Mouse (Mus musculus): ENCODE measurements around the gene Teddm1a.

Gene Teddm1a

DNA sequence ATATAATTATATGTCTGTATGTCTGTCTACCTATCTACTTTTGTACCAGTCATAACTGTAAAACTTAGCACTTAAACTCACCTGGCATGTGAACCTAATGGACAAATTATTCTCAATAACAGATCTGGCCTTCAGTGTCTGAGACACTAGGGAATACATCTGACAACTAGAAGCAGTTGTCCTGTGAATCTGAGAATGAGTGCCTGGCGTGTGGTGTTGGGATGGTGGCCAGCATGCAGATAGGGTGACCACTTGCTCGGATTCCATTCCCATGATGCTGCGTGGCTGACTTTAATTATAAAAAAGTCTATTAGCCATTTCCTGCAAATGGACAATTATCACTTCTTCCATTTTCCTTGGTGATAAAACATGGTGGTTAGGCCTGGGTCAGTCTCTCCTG is 14.3 kb downstream of the Teddm1a start:
- DNase-seq (ENCODE audit: low spot score), result no peak

DNA sequence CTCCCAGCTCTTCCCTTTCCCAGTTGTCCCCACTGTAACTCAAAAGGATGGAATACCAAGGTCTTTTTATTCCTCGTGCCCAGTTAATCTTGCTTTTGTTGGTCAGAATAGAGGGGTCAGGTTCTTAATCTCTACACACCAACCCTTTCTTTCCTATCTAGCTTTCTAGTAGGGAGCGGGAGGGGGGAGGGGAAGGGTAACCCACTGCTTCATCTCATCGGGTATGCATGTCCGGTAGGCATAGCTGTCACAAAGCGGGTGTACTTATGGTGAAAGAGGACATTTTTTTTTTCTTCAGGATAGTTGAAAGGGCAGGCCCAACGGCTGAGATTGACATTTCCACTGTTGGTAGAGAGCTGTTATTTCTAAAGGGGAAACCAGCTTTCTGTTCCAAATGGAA is 16.7 kb downstream of the Teddm1a start:
- no peak for DNase-seq (ENCODE audit: low spot score)

DNA sequence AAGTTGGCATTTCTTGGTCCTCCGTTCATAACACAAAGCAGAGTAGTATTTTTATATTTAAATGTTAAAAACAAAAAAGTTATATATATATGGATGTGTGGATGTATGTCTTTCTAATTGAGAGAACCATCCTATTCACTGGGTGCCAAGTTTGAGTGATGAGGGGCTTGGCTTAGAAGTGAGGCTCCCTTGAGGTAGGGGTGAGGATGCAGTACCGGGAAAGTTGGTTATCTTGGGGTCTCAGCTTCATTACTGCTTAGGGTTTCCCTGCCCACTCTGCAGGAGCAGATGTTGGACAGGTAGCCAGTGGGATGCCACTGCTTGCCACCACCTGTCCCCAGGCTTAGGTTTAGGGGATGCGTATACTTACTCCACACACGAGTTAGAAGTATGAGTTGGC is 17.2 kb downstream of the Teddm1a start:
- DNase-seq (ENCODE audit: low spot score), result no peak

DNA sequence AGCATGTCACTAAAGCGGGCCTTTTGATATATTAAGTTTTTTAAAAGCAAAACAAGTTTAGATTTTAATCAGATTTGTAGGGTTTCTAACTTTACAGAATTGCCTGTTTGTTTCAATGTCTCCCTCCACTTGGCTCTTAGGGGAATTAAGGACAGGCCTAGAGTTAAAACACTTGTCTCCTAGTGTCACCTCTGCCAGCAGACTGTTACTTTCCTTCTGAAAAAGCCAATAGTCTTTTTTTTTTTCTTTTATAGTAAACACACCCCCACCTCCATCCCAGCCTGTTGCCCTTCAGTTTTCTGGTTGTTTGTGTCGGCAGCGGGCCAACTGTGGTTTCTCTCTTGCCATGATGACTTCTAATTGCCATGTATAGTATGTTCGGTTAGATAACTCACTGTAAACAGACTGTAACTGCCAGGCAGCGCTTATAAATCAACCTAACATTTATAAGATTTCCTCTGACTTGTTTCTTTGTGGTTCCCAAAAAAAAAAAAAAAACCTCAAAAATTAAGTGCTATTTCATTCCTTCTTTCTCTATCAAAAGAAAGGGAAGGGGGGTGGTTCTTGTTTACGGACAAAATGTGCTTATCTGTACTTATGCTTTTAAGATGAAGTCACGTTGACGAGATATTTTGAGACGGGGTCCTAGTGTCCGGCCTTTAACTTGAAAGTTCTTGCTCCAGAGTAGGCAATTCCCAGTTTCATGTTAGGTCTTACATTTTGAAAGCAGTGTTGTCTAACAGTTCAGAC is 17.8 kb downstream of the Teddm1a start:
- DNase-seq (ENCODE audit: low spot score), result no peak

DNA sequence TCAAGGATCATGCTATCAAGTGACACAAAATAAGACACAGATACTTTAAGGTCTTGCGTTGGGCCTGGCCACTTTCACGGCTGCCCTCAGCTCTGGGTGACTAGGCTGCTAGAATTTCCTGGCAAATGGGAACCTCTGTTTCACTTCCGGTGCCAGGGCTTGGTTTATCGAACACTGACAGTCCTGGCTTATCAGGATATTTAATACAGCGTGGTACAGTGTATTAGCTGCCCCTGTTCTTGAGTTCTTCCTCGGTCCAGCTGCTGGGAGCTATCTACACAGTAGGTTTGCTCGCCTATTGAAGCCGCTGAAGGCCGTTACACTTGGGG is 18.4 kb downstream of the Teddm1a start:
- DNase-seq (ENCODE audit: low spot score), result no peak

DNA sequence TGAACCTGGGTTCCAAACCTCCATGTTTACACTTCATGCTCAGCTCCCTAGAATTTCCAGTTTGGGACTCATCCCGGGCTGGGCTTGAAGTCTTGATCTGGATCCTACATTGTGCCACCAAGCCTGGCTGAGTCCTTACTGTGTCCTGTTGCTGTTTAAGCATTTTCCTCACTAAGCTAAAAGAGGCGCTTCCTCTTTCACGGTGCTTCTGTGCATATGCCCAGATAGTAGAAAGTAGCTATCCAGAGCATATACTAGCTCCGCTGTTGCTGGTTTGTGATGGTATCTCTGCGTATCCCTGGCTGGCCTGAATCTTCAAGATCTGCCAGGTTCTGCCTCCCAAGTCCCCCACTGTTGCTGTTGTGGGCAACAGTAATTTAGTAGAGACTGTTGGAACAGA is 18.9 kb downstream of the Teddm1a start:
- no peak for DNase-seq (ENCODE audit: low spot score)

DNA sequence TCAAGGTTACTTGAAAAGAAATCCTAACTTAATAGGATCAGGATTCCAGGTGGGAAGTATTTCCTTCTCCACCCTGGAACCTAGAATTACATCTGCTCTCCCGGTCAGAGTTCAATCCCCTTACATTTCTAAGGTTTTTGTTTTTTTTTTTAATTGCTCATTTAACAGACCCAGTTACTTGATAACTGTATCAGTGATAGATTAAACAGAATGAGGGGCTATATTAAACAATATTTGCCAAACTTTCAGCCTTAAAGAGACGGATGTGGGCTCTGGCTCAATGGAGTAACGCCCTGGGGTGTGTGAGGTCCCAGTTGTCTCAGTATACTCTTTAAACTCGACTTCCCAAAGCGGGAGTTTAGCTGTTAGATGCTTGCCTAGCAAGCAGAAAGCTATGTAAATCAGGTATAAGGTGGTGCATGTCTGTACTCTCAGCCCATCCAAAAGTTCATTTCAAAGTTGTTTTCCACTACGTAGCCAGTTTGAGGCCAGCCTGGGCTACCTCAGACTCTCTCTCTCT is 19.8 kb downstream of the Teddm1a start:
- DNase-seq (ENCODE audit: low spot score), result no peak

DNA sequence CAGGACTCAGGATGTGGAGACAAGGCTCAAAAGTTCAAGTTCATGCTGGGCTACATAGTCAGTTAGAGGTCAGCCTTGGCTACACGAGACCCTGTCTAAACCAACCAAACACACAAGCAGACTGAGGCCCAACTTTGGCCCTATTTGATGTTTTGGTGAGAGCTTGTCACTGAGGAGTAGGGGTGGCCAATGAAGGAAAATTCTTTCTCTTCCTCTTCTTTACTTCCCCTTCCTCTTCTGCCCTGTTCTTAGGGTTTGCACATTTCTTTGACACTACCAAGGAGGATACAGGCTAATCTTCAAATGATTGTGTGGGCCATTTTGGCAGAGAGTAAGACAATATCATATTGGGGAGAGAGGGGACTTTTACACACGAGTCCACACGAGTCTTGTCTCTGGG is 22.3 kb downstream of the Teddm1a start:
- no peak for DNase-seq (ENCODE audit: low spot score)

DNA sequence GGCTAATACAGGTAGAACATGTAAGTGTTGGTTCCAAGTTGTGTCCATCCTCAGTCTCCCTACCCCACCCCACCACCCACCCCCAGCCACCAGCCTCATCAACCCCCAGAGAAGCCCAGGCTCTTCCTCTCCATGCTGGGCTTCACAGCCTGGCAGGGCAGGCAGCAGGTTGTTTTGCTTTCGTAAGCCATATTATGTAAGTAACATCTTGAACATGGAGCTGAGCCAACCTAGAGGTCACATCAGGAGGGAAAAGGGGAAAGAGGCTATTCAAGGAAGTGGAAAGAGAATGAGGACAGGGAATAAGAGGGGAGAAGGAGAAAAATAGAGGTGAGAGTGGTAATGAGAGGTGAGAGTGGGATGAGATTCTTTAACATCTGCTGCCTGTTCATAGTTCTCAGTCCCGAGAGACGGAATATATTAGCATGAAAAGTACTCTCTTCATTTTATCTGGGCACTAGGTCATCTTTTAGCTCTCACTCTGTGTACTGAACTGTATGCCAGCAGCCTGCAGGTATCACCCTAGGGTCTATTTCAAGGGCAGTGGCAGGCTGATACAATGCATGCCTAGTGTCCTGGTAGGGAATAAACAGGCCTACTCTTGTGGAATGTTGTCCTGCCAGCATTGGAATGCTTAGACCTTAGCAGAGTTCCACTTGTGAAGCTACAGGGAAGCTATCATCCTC is 27.1 kb downstream of the Teddm1a start:
- no peak for DNase-seq (ENCODE audit: low spot score)

DNA sequence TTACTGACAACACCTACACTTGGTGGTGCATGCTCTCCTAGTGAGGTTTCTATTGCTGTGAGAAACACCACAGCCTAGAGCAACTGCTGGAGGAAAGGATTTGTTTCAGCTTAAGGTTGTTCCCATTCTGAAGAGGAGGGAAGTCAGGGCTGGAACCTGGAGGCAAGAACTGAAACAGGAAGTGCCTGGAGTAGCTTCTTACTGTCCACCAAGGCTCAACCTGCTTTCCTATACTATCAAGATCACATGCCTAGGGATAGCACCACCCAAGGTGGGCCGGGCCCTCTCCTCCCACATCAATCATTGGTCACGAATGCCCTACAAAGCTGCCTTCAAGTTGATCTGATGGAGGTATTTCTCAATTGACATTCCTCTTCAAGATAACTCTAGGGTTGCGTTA is 30.1 kb downstream of the Teddm1a start:
- DNase-seq (ENCODE audit: low spot score), result no peak

DNA sequence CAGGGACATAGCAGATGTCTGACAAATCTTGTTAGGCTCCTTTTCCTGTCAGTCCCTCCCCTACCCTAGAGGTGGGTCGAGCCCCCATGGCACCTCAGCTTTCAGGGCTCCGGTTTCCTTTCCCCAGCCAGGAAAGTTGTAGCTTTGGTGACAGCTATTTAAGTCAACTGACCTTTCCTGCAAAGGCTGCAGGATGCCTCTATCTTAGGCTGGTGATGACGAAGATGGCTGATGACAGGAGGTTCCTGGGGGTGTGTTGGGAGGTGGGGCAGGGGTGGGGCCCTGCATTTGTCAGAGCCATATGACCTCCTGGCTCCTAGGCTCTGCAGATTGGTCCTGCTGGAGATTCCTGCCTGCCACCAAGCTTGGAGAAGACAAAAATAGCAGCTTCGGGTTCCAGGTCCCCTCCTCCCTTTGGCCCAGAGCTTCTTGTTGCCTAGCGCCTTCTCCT is 31.1 kb downstream of the Teddm1a start:
- DNase-seq (ENCODE audit: low spot score), result no peak

DNA sequence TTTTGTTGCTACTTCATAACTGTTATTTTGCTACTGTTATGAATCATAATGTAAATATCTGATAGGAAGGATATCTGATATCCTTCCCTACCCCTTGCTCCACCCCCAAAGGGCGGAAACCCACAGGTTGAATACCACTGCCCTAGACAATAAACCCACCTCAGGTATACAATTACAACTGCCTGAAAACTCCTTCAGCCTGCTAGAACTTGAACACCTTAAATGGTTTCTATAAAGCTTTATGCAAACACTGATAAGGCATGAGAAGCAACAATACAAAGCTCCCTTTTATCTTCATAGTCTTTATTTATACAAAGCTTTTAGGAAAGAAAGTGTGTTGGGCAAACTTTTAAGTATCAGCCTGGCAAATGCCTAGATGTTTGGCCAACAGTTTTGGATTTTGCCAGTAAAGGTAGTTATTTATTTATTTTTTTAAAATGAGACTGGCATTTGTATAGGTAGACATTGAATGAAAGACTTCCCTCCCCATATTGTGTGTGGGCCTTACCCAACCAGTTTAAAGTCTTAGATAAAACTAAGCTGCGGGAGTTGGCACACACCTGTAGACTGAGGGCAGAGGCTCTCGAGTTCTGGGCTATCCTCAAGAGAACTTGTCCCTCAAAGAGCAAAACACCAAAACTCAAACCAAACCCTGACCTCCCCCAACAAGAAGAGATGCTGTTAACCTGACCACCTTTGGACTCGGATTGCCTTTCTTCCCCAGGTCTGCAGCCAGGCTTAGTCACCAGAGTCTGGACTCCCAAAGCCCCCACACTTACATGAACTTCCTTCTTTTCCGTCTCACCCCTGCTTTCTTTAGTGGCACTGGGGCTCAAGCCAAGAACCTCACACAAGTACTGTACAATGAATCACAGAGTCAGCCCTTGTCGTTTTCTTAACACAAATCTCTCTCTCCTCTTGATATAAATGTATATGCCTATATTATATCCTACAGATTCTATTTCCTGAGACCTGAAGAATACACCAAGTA is 33.1 kb downstream of the Teddm1a start:
- no peak for DNase-seq (ENCODE audit: low spot score)

DNA sequence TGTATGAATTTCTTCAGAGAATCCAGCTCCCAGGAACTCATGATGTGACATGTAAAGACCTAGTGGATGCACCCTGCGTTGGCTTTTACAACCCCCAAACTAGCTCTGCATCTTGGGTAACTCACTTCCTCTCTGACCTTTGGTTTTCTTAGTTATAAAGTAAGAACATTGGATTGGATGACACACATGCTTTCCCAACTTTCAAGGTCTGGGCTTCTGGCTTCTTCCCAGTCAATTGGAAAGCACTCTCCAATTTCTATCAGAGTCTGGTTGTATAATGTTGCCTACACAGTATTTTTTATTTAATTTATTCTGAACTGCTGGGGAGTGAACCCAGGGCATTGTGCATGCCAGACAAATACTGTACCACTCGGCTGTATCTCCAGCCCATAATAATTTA is 38.9 kb downstream of the Teddm1a start:
- DNase-seq (ENCODE audit: low spot score), result no peak

DNA sequence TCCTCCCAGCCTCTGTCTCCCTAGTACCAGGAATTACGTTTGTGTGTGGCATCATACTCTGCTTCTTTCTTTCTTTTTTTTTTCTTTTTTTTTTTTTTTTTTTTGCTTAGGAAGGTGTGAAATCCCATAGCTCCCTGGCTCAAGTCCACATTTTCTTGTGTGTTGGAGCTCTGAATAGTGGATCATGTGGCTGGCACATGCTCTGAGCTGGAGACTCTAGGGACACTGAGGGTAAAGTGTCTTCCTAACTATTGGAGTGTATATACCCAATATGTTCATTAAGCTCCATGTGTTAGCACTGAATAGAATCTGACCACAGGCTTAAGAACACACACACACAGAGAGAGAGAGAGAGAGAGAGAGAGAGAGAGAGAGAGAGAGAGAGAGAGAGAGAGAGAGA is 42.2 kb downstream of the Teddm1a start:
- DNase-seq (ENCODE audit: low spot score), result no peak

DNA sequence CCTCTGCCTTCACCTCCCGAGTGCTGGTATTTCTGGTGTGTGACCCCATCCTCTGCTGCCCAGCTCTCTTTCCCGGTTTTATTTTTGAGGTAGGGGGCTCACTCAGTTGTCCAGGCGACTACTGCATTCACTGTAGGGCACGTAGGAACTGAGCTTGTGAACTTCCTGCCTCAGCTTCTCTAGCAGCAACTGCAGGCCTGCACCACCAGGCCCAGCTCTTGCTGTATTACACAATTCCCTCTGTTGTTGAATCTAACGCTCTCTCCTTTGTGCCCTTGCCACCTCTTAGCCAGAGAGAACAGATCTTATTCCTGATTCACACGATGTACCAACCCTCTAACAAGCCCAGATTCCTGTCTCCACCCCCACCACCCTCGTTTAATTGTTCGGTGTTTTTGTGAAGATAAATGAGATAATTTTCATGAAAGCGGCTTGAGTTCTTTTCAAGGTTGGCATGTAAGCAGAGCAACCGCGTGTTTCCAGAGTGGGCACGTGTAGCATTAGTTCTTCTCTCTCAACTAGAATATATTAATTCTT is 44.4 kb downstream of the Teddm1a start:
- DNase-seq (ENCODE audit: low spot score), result no peak

DNA sequence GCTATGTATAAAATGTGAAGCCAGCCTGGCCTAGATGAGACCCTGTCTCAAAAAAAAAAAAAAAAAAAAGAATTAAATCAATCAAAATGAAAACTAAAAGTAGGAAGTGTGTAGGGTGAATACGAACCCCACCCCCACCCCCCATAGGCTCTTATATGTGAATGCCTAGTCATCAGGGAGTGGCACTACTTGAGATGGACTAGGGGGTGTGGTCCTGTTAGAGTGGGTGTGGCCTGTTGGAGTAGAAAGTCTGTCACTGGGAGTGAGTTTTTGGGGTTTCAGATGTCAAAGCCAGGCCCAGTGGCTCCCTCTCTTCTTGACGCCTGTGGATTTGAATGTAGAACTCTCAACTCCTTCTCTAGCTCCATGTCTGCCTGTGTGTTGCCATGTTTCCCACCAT is 45.5 kb downstream of the Teddm1a start:
- DNase-seq (ENCODE audit: low spot score), result no peak

DNA sequence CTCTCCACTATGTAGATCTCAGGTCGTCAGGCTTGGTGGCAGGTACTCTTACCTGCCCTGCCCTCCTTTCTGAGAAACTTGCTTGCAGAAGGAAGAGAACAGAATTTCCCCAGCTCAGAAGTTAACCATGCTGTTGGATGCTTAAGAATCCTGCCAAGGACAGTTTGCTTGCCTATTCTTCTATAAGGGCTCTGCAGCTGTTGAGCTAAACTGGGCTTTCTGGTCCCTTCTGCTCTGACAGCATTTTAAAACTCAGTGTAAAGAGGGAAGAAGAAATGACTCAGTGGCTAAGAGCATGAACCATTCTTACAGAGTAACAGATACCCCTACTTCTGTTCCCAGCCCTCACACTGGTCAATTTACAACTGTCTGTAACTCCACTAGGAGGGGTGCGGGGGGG is 49.4 kb downstream of the Teddm1a start:
- DNase-seq (ENCODE audit: low spot score), result no peak
